Mouse (Mus musculus) kidney, postnatal 36 days (tissue): ENCODE measurements at regions not wholly inside any gene's neighbourhood (a gene's known extent, or its start where the extent isn't known, plus 50 kb on each side); places are given as distances from the start of the nearest gene placed in this dataset.

Experiments used
- DNase-seq, 2 experiments: peaks; one replicate each; pipeline ENCODE4 v3.0.0; 2021 to 2022; ENCODE audit warnings: mixed read lengths in 2 of 2

- DNase-seq: no peak
Measured at GRCm38 (mm10) chr3:56397851-56398496, 214.5 kb upstream of the Nbea start.

GRCm38 (mm10) chr3:56393134-56393533 is 209.6 kb upstream of the Nbea start:
- DNase-seq: no peak

- no peak for DNase-seq
Measured at GRCm38 (mm10) chr3:56380316-56380715, 196.8 kb upstream of the Nbea start.

DNA sequence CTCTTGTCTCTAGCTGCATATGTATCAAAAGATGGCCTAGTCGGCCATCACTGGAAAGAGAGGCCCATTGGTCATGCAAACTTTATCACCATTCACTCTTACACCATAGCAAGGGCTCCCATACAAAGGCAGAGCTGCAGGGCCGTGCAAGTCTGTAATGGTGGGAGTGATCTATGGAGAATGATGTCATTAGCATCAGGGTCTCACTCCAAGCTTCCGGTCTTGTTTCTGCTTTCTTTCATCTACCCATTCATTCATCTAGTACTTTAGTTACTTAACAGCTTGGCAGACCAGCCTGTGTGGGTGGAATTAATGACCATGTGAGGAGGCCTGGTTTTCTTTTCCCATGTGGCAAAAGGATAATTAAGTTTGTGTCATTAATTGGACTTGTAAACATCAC is 196.0 kb upstream of the Nbea start:
- no peak for DNase-seq

GRCm38 (mm10) chr3:56362543-56362942 is 179.0 kb upstream of the Nbea start:
- DNase-seq: no peak

GRCm38 (mm10) chr3:56357035-56357701 is 173.7 kb upstream of the Nbea start:
- DNase-seq: no peak

- DNase-seq: no peak
Measured at GRCm38 (mm10) chr3:56356163-56356882, 172.8 kb upstream of the Nbea start.
